Mouse (Mus musculus) T-helper 2 cell (primary cell): ENCODE measurements at regions not wholly inside any gene's neighbourhood (a gene's known extent, or its start where the extent isn't known, plus 50 kb on each side); places are given as distances from the start of the nearest gene placed in this dataset.

Experiments
- in situ Hi-C: fragments of 300-600 bp; cut with MboI, MseI; formaldehyde crosslinking; loops from one replicate; pipeline ENCODE4 v1.15.1; 2025; ENCODE audit warnings: high pct_unique_total_duplicates

DNA sequence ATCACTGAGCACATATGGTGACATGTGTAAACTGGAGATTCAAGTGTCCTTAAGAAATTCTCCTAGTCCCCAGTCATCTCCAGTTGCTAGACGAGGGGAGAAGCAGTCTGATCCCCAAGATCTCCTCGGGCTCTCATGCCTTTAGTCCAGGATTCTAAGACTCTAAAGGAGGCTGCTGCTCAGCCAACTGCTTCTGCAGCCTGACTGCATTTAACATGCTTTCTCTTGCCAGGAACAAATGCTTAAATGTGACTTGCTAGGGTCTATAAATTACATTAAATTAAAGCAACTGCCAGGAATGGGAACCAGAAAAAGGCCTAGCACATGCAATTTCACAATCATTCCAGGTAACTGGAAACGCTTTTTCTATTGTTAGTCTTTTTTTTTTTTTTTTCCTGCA, 599.8 kb upstream of the Gcfc2 start:
- in situ Hi-C loops: no loop called here

DNA sequence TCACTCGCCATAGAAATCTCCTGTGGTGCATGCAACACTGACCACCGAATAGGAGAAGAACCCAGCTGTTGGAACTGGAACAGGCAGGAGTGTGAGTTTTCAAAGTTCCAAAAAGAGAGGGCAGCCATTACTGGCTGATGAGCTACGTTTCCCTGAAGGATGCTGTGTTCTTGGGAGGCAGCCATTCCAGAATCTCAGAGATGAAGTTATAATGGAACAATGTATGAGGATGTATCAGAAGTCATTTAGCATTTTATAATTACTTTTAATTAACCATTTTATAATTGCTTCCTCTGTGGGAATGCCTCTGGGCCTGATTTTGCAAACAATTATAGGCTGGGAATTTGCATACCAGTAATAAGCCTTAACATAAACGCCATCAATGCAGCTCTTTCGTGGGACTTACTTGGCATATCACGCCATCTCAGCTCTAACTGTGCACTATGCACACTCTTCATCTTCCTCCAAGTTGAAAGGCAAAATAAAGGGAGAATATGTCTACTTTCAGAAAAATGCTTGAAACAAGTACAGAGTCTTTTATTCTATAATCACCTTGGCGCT, 559.4 kb upstream of the Gcfc2 start:
- in situ Hi-C loops: no loop called here

DNA sequence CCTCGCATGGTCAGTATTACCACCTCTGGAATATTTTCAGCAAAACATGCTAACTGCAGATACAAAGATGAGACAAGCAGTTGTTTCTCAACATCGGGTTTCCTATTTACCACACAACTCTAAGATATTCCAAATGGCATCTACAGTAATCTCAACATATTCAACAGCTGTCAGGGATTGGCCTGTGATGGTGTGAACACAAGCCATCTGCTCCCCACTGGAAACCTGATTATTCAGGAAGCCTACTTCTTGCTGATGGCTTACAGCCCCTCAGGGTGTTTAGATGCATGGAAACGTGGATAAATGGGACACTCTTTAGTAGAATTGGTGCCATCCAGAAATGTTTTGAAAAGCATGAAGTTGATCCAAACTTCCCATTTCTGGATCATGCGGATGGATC, 535.0 kb upstream of the Gcfc2 start:
- in situ Hi-C loops: no loop called here

DNA sequence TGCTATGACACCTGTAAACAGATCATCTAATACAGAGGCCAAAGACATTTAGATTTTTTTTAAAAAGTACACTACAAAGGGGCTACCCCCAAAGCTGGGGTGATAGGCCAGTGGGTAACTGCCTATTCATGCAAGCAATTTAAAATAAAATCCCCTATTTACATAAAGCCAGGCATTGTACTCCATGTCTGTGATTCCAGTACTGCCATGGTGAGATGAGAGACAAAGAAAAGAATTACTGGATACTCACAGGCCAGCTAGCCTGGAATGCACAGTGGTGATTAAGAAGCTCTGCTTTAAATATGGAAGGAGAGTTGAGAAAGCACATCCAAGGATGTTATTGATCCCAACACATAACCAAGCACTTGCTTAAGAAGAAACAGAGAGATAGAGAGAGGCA, 520.3 kb upstream of the Gcfc2 start:
- in situ Hi-C loops: loop anchor here (10.0 kb wide), 1 partner anchor 792 kb away; no protein-coding TSS in a partner anchor

DNA sequence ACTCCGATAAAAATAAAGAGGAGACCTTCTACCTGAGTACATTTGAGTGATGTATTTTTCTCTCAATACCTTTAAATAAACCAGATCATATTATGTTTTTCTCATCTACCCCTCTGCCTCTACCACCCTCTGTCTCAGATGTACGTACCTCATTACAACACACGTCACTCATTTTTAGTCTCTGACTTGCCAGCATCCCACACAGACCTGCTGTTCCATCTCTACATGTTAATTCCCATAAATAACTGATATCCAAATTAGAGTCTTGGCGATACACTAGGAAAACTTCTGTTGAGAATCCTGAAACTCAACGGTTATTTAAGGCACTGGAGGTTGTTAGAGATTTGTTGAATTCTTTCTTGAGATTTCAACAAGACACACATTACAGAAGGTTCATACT, 509.9 kb upstream of the Gcfc2 start:
- in situ Hi-C loops: no loop called here

DNA sequence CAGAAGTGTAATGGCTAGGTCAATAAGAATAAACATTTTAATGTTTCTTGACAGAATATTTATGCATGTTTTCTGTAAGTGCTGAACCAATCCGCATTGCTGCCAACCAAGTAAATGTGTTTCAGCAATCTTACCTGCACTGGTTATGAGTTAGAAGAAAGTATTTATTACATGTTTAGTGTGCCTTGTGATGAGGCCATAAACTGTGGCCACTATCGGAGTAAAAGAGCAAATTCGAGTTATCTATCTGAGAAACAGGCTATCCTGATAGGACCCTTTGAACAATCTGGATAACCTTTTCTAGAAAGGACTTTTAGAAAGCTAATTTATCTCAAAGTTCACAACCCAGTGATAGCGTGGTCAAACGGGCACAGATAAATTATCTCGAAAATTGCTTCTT, 488.7 kb upstream of the Gcfc2 start:
- in situ Hi-C loops: no loop called here

DNA sequence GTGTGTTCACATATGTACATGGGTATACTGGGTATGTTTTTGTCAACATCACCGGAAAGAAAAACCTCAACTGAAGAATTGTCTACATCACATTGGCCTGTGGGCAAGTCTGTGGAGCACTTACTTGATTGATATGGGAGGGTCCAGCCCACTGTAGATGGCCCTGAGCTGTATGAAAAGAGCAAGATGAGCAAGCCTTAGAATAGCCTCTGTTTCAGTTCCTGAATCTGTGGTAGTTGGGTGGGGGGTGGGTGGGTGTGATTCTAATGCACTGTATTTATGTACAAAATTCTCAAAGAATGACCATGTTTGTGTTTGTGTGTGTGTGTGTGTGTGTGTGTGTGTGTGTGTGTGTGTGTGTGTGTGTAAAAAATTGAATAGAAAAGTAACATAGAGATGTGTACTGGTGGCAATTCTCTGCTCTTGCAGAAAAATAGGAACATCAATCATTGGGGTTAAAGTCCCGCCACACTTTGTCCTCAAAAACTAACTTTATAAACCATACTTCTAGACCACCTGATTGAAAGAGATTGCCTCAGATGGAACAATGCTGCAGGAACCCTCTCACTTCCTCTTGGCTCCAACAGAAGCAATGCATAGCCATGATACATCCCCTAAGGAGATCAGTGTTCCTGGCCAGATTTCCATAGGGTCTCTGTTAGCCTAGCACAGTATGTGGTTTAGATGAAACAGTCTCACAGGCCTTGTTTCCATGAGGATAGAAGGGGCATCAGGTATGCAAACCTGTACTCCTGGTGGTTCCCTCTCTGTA, 484.3 kb upstream of the Gcfc2 start:
- in situ Hi-C loops: no loop called here

DNA sequence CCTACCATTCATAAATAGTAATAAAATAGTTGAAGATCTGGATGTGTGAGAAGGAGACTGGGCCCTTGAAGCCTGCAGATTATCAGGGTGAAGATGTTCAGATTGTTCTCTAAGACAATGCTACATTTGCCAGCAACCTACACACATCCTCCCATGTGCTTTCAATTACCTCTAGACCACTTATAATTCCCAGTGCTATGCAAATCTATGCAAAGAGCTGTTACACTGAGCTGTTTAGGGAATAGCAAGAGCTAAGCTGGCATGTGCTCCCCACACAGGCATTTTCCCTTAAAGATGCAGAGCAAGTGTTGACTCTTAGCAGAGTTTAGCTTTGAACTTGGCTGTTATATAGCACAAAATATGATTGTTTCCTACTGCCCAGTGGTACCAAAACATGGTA, 482.1 kb upstream of the Gcfc2 start:
- in situ Hi-C loops: no loop called here

DNA sequence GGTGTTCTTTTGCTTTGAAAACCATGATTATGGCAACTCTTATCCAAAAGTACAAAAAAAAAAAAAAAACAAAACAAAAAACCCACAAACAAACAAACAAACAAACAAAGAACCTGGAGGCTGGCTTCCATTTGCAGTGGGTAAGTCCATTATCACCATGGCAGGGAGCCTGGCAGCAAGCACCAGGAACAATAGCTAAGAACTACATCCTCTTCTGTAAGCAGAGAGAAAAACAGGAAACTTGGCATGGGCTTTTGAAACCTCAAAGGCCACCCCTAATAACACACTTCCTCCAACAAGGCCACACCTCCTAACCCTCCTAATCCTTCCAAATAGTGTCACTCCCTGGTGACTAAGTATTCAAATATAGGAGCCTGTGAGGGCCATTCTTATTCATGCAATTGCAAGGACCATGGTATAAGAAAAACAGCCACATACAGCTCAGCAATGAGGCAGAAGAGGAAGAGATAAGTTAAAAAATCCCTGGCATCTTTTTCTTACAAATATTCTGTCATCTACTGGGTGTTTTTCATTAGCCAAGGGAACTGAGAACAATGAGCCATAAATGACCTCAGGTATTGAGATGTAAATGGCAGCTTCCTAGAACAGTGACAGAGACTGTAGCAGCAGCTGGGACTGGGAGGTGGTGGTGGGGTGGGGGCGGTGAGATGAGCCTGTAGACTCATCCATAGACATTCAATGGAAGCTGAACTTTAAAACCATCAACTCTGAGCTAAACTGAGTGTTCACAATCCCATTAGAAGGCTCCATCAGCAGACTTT, 477.3 kb upstream of the Gcfc2 start:
- in situ Hi-C loops: no loop called here

DNA sequence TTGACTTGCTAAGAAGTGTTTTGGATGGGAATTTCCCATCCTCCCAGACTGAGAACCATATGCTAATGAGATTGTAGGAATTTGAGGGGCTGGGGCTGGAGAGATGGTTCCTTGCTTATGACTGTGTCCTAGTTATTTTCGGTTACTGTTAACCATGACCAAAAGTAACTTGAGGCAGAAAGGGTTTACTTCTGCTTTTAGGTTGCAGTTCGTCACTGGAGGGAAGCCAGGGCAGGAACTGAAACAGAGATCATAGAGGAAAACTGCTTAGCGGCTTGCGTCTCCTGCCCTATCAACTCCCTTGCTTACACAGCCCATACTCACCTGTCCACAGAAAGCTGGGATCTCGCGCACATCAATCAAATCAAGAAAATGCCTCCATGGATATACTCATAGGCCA, 475.8 kb upstream of the Gcfc2 start:
- in situ Hi-C loops: no loop called here

DNA sequence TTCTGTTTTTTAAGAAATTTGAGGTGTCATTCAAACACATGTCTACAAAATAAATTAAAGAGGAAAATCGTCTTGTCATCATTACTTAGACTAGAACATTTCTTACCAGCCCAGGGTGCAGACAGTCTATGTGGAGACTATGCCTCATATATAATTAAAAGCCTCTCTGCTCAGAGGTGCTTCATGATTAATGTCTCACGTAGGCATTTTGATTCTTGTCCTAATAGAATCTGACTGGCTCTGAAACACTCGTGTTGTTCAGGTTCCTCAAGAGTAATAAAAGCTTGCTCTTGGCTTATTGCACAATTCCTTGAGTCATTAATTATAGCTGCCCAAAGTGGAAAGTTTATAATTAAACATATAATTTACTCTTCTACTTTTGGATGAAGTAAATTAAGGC, 475.1 kb upstream of the Gcfc2 start:
- in situ Hi-C loops: no loop called here

DNA sequence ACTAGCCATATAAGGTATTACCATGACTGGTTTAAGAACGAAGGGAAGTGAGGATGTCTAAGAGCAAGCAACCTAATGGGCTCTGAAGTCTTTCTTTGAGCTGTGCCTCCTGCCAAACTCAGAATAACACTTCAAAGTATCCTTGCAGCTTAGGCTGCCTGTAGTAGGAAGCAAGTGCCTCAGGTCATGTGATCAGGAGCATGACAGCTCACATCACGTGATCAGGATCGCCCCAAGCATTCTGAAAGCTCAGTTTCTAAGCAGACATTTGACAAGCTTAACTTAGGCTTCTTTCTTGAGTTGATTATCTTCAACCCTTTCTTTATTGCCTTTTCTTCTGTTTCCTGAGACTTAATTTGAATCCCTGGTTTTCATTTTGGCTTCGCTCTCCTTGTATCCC, 462.4 kb upstream of the Gcfc2 start:
- in situ Hi-C loops: no loop called here

DNA sequence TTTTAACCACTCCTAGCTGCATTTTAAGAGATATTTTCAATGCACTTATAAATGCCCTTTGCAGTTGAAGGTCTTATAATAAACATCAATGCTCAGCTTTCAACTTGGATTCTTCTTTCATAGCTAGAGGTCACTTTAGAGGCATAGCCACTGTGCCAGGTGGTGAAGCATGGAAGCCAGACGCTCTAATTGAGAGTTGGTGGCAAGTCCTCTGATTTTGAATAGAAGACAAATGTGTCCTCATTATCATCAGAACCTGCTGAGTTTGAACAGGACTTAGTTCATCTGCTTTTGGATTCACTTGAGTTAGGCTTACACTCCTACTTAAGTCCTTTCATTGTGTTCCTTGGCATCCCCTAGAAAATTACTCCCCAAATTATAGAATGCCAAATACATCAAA, 459.0 kb upstream of the Gcfc2 start:
- in situ Hi-C loops: no loop called here

DNA sequence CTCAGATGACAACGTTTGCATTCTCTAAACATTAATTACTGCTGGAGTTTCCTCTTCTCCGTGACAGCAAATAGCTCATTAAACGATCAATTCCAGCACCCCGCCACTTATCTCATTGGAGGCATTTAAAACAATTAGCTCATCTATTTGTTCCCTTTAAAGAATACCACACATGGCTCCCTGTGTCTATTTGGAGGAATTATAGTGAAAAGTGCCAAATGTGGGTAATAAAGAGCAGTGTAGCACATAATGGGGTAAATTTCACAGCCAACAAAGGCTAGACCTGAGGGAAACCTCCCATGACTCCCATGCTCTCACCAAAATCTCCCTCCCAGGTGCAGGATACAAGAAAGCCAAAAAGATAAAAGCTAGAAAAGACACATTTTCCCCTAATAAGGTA, 456.9 kb upstream of the Gcfc2 start:
- in situ Hi-C loops: no loop called here

DNA sequence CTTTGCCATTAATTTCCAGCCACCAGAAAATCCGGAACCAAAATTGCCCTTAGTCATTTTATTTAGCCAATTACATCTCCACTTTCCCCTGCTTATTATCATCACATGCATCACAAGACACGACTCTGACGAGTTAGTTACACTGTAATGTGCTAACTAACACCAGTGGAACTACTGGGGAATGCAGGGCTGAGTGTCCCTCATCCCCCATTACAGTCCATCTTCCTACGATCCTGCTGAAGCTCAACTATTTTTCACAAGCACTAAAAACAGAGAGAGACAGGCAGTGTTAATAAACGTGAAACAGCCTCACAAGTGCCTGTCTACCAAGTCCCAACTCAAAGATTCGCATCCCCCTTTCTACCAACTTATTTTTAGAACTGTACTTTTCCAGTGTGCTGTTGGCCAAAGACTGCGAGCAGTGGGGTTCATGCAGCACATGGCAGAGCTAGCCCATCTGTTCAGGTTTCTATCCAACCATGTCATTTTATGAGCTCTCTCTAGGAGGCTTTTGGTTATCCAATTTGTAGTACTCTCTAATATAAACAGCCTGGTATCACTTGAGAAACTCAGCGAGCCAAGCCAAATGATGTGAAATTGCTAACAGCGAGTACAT, 452.0 kb upstream of the Gcfc2 start:
- in situ Hi-C loops: no loop called here

DNA sequence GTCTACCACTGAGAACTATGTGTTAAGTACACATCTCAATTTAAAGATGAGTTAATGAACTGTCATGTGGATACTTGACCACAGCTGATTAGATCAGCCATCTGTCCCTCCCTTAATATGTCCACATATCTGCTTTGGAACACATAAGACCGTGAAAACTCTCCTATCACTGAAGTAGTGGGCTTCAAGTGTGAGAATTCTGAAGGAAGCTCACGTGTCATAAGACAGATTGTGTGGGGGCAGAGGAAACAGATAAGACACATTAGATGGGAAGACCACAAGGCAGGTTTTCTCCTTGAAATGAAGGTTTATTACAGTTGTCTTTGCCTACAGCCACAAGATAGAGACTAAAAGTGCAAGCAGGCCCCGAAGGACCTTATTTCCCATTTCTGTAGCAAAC, 451.0 kb upstream of the Gcfc2 start:
- in situ Hi-C loops: no loop called here

DNA sequence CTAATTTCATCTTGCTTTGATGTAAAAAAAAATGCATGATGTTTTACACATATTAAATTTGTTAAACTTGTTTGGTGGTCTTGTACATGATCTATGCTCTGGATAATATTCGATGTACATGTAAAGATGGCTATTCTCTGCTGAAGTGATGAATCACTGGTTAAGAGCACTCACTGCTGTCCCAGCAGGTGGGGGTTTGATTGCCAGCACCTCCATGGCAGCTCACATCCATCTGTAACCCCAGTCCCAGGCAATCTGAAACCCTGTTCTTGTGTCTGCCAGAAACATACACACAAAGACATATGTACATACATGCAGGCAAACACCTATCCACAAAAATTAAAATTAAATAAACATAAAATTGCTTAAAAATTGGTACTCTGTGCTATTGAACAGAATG, 448.7 kb upstream of the Gcfc2 start:
- in situ Hi-C loops: no loop called here

DNA sequence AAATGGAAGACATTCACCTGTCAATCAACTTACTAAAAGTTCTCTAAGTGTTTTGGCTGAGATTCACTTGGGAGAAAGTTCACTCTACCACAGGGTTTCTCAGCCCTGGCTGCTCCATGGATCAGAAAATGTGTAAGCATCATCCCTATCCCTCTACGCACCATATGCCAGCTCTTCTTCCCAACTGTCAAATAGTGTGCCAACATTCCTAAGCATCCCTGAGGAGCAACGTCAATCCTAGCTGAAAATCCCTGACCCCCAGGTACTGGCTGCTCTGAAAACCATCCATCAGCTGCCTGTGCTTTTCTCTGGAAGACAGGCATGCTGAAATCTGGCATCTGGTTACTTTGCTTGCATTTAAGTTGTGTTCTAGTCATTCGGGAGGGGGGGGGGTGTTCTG, 436.5 kb upstream of the Gcfc2 start:
- in situ Hi-C loops: no loop called here

DNA sequence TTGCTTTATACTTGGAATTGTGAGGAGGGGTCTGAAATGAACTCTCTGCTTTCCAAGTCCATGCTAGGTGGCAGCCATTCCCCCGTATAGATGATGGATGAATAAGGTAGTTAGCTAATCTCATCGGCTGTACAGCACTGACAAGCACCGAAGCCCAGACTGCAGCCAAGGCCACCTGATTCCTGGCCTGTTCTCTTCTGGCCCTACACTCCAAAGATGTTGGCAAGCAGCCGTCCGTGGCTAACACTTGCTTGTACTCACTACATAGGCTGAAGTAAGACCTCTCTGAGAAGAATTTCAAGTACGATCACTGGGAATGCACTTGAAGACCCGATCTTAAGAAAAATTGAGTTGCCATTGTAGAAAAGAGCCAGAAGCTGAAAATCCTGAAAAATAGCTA, 427.2 kb upstream of the Gcfc2 start:
- in situ Hi-C loops: no loop called here

DNA sequence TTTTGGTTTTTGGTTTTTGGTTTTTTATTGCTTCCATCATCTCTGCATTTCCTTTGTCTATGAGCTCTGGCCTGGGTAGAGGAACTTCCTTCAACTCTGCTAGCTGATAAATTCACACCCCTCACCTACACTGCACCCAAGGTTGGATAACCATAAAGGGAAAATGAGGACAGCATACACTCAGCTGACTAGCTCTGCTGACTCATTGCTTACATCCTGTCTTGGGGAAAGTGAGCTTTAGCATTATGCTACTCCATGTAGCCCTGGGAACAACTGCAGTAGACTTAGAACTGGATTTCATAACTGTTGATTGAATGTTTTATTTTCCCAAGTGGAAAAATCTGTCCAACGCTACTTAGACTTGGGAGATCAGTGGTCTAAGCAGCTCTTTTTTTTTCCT, 406.3 kb upstream of the Gcfc2 start:
- in situ Hi-C loops: no loop called here

DNA sequence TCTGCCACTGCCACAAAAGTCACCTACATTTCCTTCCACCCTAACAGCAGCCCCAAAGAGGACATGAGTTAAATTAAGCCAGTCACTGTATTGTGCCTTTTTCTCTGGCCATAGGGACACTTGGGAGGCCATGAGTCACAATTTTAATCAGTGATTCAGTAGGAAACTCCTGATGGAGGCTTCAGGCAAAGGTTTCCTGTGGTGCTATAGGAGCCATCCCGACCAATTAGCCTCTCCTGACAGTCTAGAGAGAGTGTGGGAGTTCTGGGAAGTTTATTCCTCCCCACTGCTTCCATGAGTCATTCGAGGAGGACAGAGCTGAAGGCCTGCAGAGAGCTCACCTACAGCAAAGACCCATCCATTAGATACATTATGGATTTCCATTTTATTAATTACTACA, 361.2 kb upstream of the Gcfc2 start:
- in situ Hi-C loops: no loop called here

DNA sequence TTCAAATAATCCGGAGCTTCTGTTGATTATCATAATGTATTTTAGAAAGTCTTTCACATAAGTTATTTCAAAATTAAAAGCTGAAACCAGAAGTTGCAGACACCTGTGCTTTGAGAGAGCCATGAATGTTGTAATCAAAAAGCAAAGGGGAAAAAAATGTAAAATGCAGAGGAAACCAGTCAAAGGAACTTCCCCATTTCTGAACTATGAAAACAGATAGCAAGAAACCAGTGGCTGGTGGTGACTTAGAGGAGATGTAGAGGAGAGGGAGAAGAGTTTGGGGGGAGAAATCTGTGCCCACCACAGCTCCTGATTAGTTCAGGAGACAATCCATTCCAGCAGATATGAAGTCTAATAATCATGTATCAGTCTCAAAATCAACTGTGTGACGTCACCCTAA, 360.3 kb upstream of the Gcfc2 start:
- in situ Hi-C loops: no loop called here

DNA sequence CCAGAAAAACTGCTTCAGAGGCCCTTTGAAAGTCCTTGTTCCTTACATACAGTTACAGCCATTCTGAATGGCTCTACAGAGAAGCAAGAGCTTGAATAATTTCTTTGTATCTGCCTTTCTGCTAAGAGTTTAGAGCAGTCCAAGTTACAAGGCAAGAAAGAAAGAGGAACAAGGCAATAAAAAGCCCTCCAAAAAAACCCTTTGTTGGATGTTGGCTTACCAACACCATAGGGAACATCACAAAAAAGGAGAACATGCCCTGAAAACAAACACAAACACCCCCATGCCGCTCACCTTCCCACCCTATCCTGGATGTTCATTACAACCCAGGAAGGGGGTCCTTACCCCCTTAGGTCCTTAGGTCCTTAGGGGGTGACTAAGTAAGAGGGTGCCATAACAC, 359.2 kb upstream of the Gcfc2 start:
- in situ Hi-C loops: no loop called here
